Mouse (Mus musculus) brain, embryonic 14.5 days (tissue): ENCODE measurements around the gene P4htm.

Experiments used
- CTCF ChIP-seq: fragments of 200-500 bp; IDR thresholded peaks from 2 replicates; pipeline ENCODE4 v1.5.1; 2012; ENCODE audit warnings: inconsistent platforms, mild to moderate bottlenecking, moderate library complexity, borderline replicate concordance; ENCODE audit not compliant: insufficient read depth, insufficient read length; ENCODE audit errors: extremely low read depth
- POLR2A ChIP-seq: fragments of 200-500 bp; IDR thresholded peaks from 2 replicates; pipeline ENCODE4 v1.6.1; 2012; ENCODE audit warnings: mild to moderate bottlenecking, inconsistent platforms, borderline replicate concordance; ENCODE audit not compliant: poor library complexity, insufficient read depth, insufficient read length, severe bottlenecking; ENCODE audit errors: extremely low read depth

GRCm38 (mm10) chr9:108577934-108578544, 19.4 kb downstream of the P4htm start:
- no peak for TF ChIP-seq POLR2A
- no peak for TF ChIP-seq CTCF
